Mouse (Mus musculus) liver, embryonic 14.5 days (tissue): Measurements from ENCODE around the gene Slc45a2.

Source experiments
- CTCF ChIP-seq: IDR thresholded peaks from 2 replicates; pipeline ENCODE4 v1.5.1; 2016; ENCODE audit warnings: antibody characterized with exemption, low read depth, control low read depth
- EP300 ChIP-seq: IDR thresholded peaks from 2 replicates; pipeline ENCODE4 v1.6.1; 2016; ENCODE audit warnings: antibody characterized with exemption, low read depth

GRCm38 (mm10) chr15:10953465-10953864, 47.1 kb upstream of the Slc45a2 start:
- TF ChIP-seq EP300 = no peak
- no peak for TF ChIP-seq CTCF
